Mouse (Mus musculus): Measurements from ENCODE around the gene Apbb2.

Gene Apbb2

GRCm38 (mm10) chr5:66408546-66408945 lies 210.0 kb downstream of the Apbb2 start:
- no peak for DNase-seq

- no peak for DNase-seq
Observed at GRCm38 (mm10) chr5:66407948-66408347, 210.6 kb downstream of the Apbb2 start.

- peak; percentile 50 to 75 for DNase-seq
Observed at GRCm38 (mm10) chr5:66406431-66406830, 212.2 kb downstream of the Apbb2 start.

GRCm38 (mm10) chr5:66405731-66406399 lies 212.7 kb downstream of the Apbb2 start:
- peak in 1 of 2 experiments; percentile 47 for DNase-seq

- no peak for DNase-seq
Observed at GRCm38 (mm10) chr5:66405305-66405704, 213.3 kb downstream of the Apbb2 start.

GRCm38 (mm10) chr5:66400563-66400962 lies 218.0 kb downstream of the Apbb2 start:
- DNase-seq: no peak

DNA sequence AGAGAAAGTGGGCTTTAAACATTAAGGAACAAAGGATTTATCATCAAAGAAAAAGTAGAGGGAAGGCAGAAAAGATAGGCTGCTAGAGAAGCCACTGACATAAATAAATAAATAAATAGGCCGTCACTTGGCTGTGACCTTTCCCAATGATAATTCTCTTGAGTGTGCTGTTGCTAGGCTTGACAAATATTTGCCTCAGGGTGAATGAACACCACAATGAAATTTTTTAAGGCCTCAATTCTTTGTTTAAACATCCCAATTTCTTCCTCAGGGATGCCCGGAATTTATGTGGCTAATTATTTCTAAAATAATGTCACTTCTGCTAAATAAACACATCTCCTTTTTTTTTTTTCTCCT lies 219.3 kb downstream of the Apbb2 start:
- no peak for DNase-seq

- peak; percentile 65 to 79 for DNase-seq
Observed at GRCm38 (mm10) chr5:66398530-66399263, 219.9 kb downstream of the Apbb2 start.

- no peak for DNase-seq
Observed at GRCm38 (mm10) chr5:66393767-66394446, 224.7 kb downstream of the Apbb2 start.

GRCm38 (mm10) chr5:66392861-66393529 lies 225.6 kb downstream of the Apbb2 start:
- peak in 1 of 2 experiments; percentile 61 for DNase-seq

DNA sequence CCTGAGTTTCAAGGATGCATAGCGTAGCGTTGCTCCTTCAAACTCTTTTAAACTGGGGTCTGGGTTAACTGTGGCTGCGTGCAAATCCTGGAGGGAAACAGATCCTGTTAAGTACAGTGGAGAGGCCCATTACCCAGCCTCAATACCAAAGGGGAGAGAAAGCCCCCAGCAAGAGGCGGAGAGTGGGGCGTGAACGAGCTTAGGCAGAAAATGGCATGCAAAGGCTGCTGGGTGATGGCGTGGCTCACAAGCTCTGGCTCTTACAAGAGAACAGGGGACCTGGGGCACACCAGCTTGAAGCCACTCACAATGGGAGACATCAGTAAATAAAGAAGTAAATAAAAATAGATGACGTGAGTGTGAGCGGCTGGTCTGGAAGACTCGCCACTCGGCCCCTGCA lies 226.8 kb downstream of the Apbb2 start:
- no peak for DNase-seq

DNA sequence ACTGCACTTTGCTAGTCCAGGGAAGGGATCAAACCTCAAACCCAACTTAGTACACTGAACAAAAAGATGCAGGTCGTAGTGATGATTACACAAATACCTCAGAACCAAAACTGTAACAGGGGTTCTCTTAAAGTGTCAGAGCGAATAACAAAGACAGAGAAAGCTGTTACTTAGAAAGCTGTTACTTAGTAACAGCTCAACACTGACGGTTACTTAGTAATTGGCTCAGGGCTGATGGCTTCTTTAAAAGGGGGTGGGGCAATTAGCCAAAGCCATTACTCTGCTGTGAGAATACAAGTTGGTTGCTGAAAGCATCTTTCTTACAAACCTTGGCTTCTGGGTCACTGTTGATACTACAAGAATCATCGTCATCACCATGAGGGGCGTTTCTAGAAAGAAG lies 227.3 kb downstream of the Apbb2 start:
- DNase-seq: peak in 1 of 2 experiments; percentile 54

GRCm38 (mm10) chr5:66390567-66390966 lies 228.0 kb downstream of the Apbb2 start:
- DNase-seq: no peak

DNA sequence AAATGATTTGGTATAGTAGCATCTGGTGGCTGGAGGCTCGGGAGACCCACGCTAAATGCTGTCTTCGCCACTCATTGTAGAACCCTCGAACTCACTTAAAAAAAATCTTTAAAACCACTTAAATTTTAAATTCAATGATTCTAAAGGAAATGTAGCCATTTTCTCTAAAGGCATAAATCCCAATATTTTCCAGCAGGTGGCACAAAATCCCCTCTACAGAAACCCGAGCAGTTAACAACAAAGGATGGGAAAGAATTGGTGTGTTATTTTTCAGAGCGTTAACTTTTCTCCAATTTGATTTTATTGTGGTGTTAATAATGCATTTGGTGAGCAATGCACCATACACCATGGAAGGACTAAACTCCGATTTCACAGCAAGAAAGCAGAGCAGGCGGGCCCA lies 231.1 kb downstream of the Apbb2 start:
- DNase-seq: no peak

DNA sequence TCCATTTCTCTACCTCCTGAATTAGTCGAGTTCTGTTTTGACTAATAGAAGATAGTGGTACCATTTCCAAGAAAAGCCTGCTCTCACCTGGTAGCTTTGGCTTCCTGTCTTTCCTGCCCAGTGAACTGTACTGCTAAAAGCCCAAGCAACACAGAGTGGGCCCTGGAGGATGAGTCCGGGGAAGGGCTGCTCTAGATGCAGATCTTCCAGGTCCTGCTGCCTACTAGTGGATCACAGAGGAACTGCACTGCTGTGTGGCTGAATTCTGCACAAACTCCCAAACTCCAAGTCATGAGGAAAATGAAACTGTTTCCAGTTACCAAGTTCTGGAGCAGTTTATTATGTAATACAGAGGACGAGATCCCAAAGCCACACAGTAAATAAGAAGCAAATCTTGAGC lies 232.9 kb downstream of the Apbb2 start:
- peak; percentile 73 to 77 for DNase-seq

DNA sequence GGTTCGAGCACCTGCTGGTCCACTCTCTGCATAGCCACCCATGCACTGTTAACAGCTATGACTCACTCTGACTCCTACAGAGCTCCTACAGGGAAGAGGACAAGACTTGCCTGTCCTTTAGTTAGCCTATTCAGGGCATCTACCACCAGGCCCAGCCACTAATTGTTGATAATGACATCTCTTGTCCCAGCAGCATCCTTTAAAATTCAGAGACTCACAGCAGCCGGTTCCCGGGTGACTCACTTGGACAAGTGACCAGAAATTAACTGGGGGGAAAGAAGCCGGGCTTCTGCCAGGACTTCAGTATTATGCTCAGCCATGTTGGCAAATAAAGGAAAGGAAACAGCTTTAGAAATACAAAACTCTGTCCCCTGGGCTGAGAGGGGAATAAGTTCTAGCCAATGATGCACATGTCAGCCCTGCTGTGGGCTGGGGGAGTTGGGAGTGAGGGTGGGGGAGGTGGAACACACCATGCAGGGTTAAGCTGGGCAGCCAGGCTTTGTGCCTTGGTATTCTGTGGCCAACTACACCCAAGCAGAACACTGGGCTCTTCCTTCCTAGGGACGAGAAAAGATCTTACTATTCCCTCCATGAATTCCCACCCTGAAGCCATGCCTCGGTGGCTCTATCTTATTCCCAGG lies 233.7 kb downstream of the Apbb2 start:
- no peak for DNase-seq

- DNase-seq: no peak
Observed at GRCm38 (mm10) chr5:66384114-66384513, 234.5 kb downstream of the Apbb2 start.

GRCm38 (mm10) chr5:66382111-66382510 lies 236.5 kb downstream of the Apbb2 start:
- no peak for DNase-seq

DNA sequence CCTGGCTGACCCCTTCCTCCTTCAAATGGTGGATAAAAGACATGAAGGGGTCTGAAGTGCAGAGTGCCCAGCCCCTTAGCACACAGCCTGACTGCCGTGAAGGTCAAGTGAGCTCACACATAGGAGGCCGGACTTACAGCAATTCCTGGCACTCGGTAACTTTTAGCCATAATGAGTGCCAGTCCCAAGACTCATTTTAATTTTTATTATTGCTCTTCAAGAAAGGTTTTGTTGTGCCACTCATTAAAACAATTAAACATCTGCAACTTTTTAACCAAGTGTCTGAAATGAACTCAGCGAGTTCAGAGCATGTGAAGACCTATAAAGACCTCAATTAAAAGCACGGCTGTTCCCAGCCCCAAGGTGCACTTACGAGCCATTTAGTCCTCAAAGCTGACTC lies 239.6 kb downstream of the Apbb2 start:
- peak in 1 of 2 experiments; percentile 58 for DNase-seq

DNA sequence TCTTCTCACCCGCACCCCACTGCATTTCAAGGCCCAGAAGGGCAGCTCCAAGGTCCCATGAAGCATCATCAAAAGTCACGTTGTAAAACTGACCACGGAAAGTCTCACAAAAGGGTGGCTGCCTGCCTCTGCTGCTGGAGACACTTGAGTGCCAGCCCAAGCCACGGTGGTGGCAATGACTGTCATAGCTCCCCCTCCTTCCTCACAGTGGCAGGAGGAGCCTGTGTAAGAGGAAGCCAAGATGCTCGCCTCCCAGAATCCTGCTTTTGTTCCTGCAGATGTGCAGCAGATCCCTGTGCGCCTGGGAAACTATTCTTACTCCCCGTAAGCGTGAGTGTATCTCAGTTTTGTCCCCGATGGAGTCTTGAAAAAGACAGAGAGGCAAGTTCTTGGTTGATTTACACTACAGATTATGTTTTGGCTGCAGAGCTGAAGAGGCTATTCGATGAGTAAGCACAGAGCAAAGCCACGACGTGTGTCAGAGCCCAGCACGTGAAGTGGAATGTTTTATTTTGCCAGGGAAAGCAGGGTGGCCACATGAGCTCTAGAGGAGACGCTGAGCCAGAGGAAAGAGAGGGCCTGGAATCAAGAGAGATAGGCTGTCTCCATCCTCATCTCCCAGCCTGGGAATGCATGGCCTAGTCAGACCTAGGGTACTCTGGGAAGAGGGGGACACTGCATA lies 241.9 kb downstream of the Apbb2 start:
- no peak for DNase-seq

GRCm38 (mm10) chr5:66374413-66374812 lies 244.2 kb downstream of the Apbb2 start:
- DNase-seq: no peak

DNA sequence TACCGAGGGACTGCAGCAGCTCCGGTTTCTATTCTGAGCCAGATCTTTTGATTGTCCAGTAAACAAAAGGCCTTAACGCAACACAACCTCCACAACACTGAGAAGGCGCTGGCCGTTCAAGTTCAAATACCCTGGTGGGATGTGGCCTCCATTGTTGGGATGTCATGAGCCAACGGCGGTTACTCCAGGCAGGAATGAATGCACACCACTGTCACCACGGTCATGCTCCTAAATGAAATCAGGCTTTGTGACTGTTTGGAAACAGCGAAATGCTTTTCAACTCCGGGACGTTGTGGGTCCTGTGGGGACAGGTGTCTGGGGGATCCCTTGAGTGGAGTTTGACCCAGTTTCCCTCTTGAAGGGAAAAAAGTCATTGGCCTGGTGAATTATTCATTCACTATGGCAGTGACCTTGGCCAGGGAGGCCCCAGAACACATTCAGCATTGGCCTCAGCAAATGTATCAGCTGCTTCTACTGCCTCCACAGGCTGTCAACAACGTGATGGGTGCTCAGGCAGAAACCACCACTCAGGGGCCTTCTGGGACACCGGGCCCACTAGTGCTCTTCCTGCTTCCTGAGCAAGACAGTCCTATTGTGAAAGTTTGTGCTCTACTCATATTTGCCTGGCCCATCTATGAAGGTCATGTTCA lies 244.9 kb downstream of the Apbb2 start:
- peak in 1 of 2 experiments; percentile 70 for DNase-seq
